Mouse (Mus musculus): ENCODE data around the gene Atp1a2.

DNA sequence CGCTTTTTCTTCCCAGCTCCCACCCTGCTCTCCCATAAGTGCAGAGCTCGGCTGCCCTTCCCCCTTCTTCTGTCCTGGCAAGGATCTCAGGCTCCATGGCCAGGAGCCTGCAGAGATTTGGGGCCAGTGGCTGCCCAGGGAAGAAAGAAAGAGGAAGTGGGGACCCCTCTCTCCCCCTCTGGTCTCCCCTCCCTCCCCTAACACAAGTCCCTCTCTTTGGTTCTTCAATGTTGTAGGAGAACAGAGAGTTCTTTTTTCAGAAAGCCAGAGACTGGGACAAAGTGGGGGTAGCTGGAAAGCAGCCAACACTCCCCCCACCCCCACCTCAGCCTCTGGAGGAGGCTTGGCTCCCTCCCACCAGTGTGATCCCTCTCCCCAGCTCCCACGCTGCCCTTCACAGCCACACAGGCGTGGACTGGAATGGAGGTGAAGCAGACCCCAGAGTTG lies 2.1 kb downstream of the Atp1a2 start:
- no peak for TF ChIP-seq CTCF (IDR thresholded peaks at IDR 0.05; ENCODE audit: borderline replicate concordance, extremely low read depth, insufficient read depth, insufficient read length)
- no peak for TF ChIP-seq POLR2A (IDR thresholded peaks at IDR 0.05; ENCODE audit: borderline replicate concordance, extremely low read depth, insufficient read depth, insufficient read length, poor library complexity, severe bottlenecking)

Data from brain, embryonic 14.5 days (tissue).